Mouse (Mus musculus): ENCODE measurements around the gene Bcl2l2. TPM values are rescaled to one million over a fixed set of nuclear protein-coding genes. Genes with fewer than 3 reads are reported as not detected.

The Bcl2l2 gene
- polyA plus RNA-seq (2012; rRNA removed; ENCODE audit: low replicate concordance) = 69.8 and 79.4 TPM in 2 replicates

DNA sequence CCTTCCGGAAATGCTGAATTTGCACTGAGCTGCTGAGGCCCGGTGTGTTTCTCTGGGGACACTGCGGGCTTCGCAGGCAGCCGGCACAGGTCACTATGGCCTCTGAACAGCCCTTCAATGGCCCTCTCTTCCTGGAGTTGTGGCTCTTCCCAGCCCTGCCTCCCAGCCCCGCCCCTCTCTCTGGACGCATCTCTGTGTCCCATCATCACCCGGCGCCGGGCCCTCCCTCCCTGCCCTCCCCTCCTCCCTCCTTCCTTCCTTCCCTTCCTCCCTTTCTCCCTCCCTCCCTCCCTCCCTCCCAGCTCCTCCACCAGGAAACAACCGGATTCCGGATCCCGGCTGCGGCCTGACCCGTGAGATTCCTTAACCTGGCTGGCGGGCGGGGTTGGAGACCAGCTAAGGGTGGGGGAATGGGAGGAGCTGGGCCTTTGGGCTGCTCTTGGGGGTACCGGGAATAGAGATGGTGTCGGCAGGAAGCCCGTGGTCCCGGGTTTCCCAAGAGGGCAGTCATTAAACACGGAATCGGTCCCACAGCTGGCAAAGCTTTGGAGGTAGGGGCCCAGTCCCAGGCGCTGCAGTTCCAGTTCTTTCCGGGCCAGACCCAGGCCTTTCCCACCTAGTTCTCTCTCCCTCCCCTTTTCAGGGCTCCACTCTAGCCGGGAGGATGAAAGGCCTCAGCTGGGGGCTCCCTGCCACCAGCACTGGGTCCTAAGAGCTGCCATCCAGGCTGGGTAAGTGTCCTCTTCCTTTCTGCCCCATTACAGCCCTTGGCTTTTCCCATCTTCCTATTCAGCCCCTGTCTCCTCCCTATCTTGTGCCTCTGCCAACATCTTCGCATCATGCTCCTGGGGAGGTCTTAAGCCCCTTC is at the start of gene Bcl2l2, which contains the start of gene Gm20521:
TSS of gene Bcl2l2 (plus strand) at position 224 of the 868 bp plus-strand sequence.
TSS of gene Gm20521 (plus strand) at position 288 of the 868 bp plus-strand sequence.

DNA sequence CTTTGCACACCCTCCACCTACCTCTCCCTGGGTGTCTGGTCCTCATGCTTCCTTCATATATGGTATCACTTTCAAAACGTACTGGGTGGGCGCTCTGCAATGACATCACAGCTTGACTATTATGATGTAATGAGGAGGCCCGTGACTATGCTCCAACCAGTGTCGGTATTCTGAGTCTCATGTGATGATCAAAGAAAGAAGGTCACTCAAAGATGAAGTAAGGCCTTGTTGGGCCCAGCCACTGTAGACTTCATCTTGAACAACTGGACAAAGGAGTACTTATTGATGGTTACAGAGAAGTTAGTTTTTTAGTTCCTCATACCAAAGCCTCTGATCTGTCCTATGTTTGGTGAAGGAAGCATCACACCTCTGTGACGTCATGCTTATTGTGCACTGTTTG is 12.3 kb upstream of the Bcl2l2 start, which contains the start of gene Homez:
TSS of gene Homez (minus strand) at position 101 of the 400 bp plus-strand sequence.

DNA sequence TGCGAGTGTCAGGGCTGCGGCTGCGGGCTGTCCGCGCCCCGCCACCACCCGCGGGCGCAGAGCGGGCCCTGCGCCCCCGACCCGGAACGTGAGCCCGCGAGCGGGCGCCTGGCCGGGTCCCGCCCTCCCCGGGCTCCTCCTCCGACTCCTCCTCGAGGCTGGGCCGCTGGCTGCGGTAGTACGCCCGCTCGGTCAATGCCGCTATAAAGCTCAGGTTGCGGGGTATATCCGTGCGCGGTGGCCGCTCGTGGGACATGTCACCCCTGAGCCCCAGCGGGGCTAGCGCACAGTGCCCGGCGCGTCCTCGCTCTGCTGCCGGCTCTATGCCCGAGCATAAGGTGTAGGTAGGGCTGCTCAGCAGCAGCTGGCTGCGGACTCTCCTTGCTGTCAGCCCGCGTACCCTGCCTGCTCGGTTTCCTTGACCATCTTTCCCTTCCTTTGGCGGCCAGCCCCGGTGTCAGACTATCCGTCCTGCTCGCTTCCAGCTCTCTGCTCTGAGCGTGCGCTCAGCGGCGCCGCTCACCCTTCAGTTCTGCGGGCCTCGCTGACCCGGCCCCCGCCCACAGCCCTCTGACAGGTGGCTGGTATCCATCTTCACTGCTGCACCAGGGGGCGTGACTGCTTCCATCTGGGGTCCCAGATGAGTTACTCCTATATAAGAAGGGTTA is 6.0 kb upstream of the Bcl2l2 start, which contains the start of gene Ppp1r3e:
TSS of gene Ppp1r3e (minus strand) at position 503 of the 668 bp plus-strand sequence.

DNA sequence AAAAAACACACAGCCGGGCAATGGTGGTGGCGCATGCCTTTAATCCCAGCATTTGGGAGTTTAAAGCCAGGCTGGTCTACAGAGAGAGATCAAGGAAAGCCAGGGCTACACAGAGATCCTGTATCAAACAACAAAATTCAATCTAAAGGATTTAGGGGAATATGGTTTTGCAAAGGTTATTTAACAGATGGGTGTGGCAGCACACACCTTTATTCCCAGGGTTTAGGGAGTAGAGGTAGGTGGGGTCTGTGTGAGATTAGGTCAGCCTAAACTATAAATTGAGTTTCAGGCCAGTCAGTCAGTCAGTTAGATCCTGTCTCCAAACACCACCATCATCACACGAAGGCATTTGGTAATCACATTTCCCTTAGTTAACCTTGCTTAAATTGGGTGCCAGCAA is 9.0 kb downstream of the Bcl2l2 start, which contains the start of gene Pabpn1:
TSS of gene Pabpn1 (plus strand) at position 301 of the 400 bp plus-strand sequence.

DNA sequence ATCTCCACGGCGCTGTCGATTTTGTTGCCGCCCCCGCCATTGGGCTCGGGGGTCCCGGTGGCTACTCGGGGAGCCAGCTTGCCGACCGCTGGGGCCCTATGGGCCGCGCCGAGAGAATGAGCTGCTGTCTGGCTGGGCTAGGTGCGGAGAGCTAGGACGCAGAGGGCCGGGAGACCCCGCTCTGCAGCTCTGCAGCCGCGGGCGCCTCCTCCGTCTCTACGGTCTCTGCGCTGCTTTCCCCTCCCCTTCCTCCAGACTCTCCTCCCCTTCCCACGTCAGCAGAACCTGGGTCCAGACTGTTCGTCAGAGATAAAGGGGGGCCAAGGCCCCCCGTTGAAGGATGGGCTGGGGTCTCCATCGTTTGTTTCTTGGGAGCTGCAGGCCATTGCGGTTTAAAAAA is 29.7 kb downstream of the Bcl2l2 start, which contains the start of gene Slc22a17:
TSS of gene Slc22a17 (minus strand) at position 247 of the 400 bp plus-strand sequence.

DNA sequence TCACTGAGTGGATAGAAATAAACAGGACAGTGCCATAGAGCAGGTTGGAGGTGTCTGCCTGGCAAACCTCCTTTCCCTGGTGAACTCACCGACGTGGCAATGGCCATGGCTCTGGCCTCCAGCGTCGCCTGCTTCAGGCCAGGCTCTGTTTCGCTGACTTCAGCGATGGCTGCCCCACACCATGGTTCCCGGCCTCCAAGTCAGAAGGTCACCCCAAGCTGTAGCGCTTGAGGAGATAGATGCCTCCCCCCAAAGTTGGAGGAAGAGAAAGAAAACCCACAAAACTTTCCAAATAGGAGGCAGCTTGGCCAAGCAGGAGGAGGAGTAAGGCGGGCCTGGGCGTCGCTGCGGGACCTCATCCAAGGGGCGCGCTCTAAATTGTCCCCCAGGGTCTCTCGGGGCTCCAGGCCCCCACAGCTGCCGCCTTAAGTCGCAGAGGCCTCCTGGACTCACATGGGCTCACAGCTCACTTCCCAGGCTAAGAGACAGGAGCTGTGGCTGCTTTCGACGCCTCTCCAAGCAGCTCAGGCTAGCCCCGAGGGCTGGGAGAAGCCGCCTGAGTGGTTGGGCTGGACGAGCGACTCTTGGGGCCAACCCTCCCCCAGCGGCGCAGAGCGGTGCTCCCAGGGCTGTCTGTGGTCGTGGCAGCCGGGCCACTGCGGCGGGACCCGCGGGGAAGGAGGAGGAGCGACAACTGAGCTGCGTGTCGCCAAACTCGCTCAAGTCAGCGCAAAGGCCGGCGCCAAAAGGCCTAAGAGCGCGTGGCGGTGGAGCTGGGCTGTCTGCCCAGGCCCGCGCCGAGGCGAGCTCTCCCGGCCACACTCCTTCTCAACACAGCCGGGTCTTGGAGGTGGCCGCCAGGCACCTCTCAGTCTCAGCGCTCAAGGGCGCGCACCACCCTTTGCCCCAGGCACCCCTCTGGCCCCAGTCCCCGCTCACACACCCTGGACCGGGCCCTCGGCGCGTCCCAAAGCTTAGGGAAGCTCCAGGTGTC is 42.5 kb downstream of the Bcl2l2 start, which contains the start of gene Efs:
TSS of gene Efs (minus strand) at position 778 of the 994 bp plus-strand sequence.

DNA sequence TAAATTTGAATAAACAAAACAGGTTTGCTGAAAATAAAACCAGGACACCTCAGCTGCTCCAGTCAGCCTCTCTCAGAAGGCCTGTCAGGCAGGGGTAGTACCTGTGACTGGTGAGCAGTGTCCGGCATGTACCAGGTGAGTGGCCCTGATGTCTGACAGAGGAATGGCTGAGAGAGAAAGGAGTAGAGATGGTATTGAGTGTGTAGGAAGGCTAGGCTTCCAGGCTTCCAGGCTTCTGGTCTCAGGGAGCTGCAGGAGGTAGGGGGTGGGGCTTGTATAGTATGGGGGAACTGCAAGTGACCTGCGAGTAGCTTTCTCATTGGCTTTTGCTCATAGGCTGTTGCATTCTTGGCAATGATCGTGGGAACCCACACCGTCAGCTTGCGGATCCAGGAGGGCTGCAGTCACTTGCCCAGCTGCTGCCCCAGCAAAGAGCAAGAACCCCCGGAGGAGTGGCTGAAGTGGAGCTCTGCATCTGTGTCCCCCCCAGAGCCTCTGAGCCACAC is 49.5 kb downstream of the Bcl2l2 start, which contains the start of gene Il25:
TSS of gene Il25 (plus strand) at position 51 of the 506 bp plus-strand sequence.

DNA sequence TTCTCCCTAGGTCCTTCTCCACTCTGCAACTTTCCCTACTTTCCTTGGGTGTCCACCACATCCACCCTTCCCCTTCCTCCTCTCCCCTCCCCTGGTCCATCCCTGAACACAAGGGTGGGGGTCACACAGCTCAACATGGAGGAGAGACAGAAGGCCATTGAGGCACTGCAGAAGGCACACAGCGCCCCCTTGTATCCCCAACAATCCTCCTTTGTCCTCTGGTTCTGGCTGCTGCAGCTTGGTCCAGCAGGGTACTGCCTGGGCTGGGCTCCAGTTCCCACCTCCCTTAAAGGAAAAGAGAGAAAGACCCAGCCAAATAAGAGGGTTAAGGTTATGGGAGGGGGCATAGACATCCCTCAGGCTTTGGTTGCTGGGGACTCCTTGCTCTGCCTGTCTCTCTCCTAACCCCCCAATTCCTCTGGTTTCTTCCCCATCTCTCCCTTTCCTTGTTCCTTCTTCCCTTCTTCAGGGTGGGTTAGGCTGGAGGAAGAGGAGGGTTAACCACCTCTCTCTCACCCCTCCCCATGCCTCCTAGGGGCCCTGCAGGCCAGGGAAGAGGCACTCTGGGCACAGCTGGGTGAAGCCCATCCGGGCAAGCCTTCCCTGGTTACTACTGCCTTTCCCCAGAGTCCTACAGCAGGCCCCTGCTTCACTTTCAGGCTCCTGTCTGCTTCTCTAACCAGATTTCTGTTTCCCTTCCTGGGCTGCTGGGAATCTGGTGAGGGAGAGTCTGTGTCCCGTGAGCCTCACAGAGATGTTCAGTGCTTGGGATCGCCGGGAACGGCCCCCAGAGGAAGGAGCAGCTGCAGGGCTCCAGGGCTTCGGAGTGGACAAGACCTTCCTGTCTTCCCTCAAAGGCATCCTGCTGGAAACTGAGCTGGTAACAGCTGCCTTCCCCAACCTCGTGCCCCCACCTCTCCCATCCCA is 53.0 kb downstream of the Bcl2l2 start, which contains the start of gene Cmtm5:
TSS of gene Cmtm5 (plus strand) at position 358 of the 927 bp plus-strand sequence.

Other genes with a start within 250 kb of the Bcl2l2 start
- gene Gm17606, start 242.4 kb upstream of the Bcl2l2 start, polyA plus RNA-seq (2012; rRNA removed; ENCODE audit: low replicate concordance) = not detected in 2 replicates
- 1.6 and 12.2 TPM in 2 replicates for gene Cdh24, start 242.0 kb upstream of the Bcl2l2 start, polyA plus RNA-seq (2012; rRNA removed; ENCODE audit: low replicate concordance)
- 56.7 and 62.0 TPM in 2 replicates for gene 1700123O20Rik, start 197.2 kb upstream of the Bcl2l2 start, polyA plus RNA-seq (2012; rRNA removed; ENCODE audit: low replicate concordance)
- 82.9 and 163 TPM in 2 replicates for gene Acin1, start 196.4 kb upstream of the Bcl2l2 start, polyA plus RNA-seq (2012; rRNA removed; ENCODE audit: low replicate concordance)
- 0.18 and 0.30 TPM in 2 replicates for gene Gm29776, start 184.5 kb upstream of the Bcl2l2 start, polyA plus RNA-seq (2012; rRNA removed; ENCODE audit: low replicate concordance)
- 0.87 and 5.4 TPM in 2 replicates for gene Cebpe, start 171.2 kb upstream of the Bcl2l2 start, polyA plus RNA-seq (2012; rRNA removed; ENCODE audit: low replicate concordance)
- gene Slc7a8, start 101.4 kb upstream of the Bcl2l2 start, polyA plus RNA-seq (2012; rRNA removed; ENCODE audit: low replicate concordance) = 23.8 and 80.1 TPM in 2 replicates
- gene Rnf212b, start 69.2 kb upstream of the Bcl2l2 start, polyA plus RNA-seq (2012; rRNA removed; ENCODE audit: low replicate concordance) = 0.14 TPM in 1 of 2 replicates, not detected in the other
- gene Homez, start 12.4 kb upstream of the Bcl2l2 start, polyA plus RNA-seq (2012; rRNA removed; ENCODE audit: low replicate concordance) = 7.0 and 8.3 TPM in 2 replicates
- 26.2 and 28.9 TPM in 2 replicates for gene Ppp1r3e, start 5.8 kb upstream of the Bcl2l2 start, polyA plus RNA-seq (2012; rRNA removed; ENCODE audit: low replicate concordance)
- 3.5 TPM in 1 of 2 replicates, not detected in the other for gene Gm20521, start 64 bp downstream of the Bcl2l2 start, polyA plus RNA-seq (2012; rRNA removed; ENCODE audit: low replicate concordance)
- gene Pabpn1, start 9.1 kb downstream of the Bcl2l2 start, polyA plus RNA-seq (2012; rRNA removed; ENCODE audit: low replicate concordance) = 151 and 188 TPM in 2 replicates
- 69.2 and 135 TPM in 2 replicates for gene Slc22a17, start 29.8 kb downstream of the Bcl2l2 start, polyA plus RNA-seq (2012; rRNA removed; ENCODE audit: low replicate concordance)
- 27.8 and 56.0 TPM in 2 replicates for gene Efs, start 42.7 kb downstream of the Bcl2l2 start, polyA plus RNA-seq (2012; rRNA removed; ENCODE audit: low replicate concordance)
- not detected in 2 replicates for gene Il25, start 49.3 kb downstream of the Bcl2l2 start, polyA plus RNA-seq (2012; rRNA removed; ENCODE audit: low replicate concordance)
- 1.2 and 2.3 TPM in 2 replicates for gene Cmtm5, start 52.9 kb downstream of the Bcl2l2 start, polyA plus RNA-seq (2012; rRNA removed; ENCODE audit: low replicate concordance)
- 0.37 TPM in 1 of 2 replicates, not detected in the other for gene Myh6, start 83.5 kb downstream of the Bcl2l2 start, polyA plus RNA-seq (2012; rRNA removed; ENCODE audit: low replicate concordance)
- not detected in 2 replicates for gene Gm17428, start 93.6 kb downstream of the Bcl2l2 start, polyA plus RNA-seq (2012; rRNA removed; ENCODE audit: low replicate concordance)
- gene Myh7, start 111.2 kb downstream of the Bcl2l2 start, polyA plus RNA-seq (2012; rRNA removed; ENCODE audit: low replicate concordance) = 0.03 TPM in 1 of 2 replicates, not detected in the other
- gene Ngdn, start 132.1 kb downstream of the Bcl2l2 start, polyA plus RNA-seq (2012; rRNA removed; ENCODE audit: low replicate concordance) = 14.0 and 16.3 TPM in 2 replicates
- gene Zfhx2, start 208.9 kb downstream of the Bcl2l2 start, polyA plus RNA-seq (2012; rRNA removed; ENCODE audit: low replicate concordance) = 0.57 and 1.7 TPM in 2 replicates
- gene Thtpa, start 211.4 kb downstream of the Bcl2l2 start, polyA plus RNA-seq (2012; rRNA removed; ENCODE audit: low replicate concordance) = 9.1 and 14.5 TPM in 2 replicates
- 39.1 and 40.8 TPM in 2 replicates for gene Ap1g2, start 223.2 kb downstream of the Bcl2l2 start, polyA plus RNA-seq (2012; rRNA removed; ENCODE audit: low replicate concordance)
- 0.60 and 9.7 TPM in 2 replicates for gene Jph4, start 233.6 kb downstream of the Bcl2l2 start, polyA plus RNA-seq (2012; rRNA removed; ENCODE audit: low replicate concordance)